Mouse (Mus musculus): Measurements from ENCODE around the gene Dda1. TPM values are rescaled to one million over a fixed set of nuclear protein-coding genes. Genes with fewer than 3 reads are reported as not detected.
A peak's percentile ranks its signal among the peaks of the same experiment; 100 is the strongest.
"Not testable (repeated sequence)": the region's sequence is repeated elsewhere in the genome, so short reads cannot be mapped to it uniquely, and the experiment has no call there.

The Dda1 gene
- total RNA-seq, 2 experiments from 2014 or later, result 26.8 to 31.1 TPM

DNA sequence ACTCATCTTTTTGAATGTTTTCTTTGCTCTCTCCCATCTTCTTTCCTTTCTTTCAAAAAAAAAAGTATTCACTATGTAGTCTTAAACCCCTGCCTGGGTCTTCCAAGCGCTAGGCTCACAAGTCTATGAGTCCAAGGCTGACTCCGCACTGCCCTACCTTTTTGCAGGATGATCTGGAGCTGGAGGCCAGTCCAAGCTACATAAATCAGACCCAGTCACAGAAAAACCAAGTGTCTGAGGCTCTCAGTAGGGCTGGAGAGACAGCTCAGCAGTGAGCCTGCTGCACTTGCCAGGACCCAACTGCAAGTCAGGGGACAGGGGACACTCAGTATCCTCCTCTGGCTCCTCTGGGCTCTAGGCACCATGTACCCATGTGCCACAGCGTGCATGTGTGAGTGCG is 35.4 kb downstream of the Dda1 start:
- no peak overlapping the region for H3K4me3 ChIP-seq
- no peak overlapping the region for H3K27ac ChIP-seq
- no peak for TF ChIP-seq CTCF (IDR thresholded peaks at IDR 0.05)
- intact Hi-C loops (cut with DNase I), result no loop called here
- DNase-seq, result no peak

- no peak for TF ChIP-seq CTCF (IDR thresholded peaks at IDR 0.05)
- intact Hi-C loops (cut with DNase I), result no loop called here
- Histone ChIP-seq H3K4me3 (no peak overlapping the region), H3K27ac (no peak overlapping the region)
- DNase-seq, result no peak
These were observed 36.3 kb downstream of the Dda1 start for GRCm38 (mm10) chr8:71505326-71505725.

GRCm38 (mm10) chr8:71505979-71506378 is 37.0 kb downstream of the Dda1 start:
- TF ChIP-seq CTCF (IDR thresholded peaks at IDR 0.05), result no peak
- Histone ChIP-seq H3K27ac (no peak overlapping the region), H3K4me3 (no peak overlapping the region)
- peak; percentile 75 for DNase-seq
- intact Hi-C loops (cut with DNase I), result no loop called here

- Histone ChIP-seq H3K4me3 (peak overlapping the region; percentile 78), H3K27ac (peak overlapping the region; percentile 80)
- TF ChIP-seq CTCF (IDR thresholded peaks at IDR 0.05), result no peak
- intact Hi-C loops (cut with DNase I), result no loop called here
- peak; percentile 93 for DNase-seq
These were observed 38.6 kb downstream of the Dda1 start for GRCm38 (mm10) chr8:71507589-71508104.

- no peak for TF ChIP-seq CTCF (IDR thresholded peaks at IDR 0.05)
- Histone ChIP-seq H3K4me3 (0 out of 2 replicates have a peak overlapping the region, but pooled peaks have one; percentile 5), H3K27ac (peak overlapping the region; percentile 48; the same call in 1 of the 2 replicates)
- no peak for DNase-seq
- intact Hi-C loops (cut with DNase I), result no loop called here
These were observed 40.3 kb downstream of the Dda1 start for GRCm38 (mm10) chr8:71509316-71509715.

DNA sequence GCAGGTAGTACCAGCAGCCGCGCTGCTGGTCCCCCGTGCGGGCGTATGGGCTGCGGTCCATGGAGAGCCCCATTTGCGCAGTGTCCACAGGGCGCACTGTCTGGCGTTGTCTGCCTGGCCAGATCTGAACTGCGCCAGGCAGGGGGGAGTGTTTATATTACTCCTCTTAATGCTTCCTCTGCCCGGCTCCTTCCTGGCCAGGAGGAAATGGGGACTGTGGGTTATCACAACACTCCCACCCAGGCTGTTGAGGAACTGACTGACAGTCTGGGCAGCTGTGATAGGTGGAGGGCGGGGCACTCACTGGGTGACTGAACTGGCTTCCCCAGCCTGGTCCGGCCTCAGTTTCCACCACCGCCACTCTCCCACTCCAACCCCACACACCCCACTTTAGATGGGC is 42.6 kb downstream of the Dda1 start, which contains the start of gene Plvap:
Gene Plvap, minus strand, starts transcription at position 109 of the 400 bp plus-strand sequence.
- peak within 1 kb of the TSS; percentile 27 for H3K4me3 ChIP-seq
- no peak within 1 kb of the TSS for H3K27ac ChIP-seq
- TF ChIP-seq CTCF (IDR thresholded peaks at IDR 0.05), result no peak
- no peak for DNase-seq
- intact Hi-C loops (cut with DNase I), result no loop called here

GRCm38 (mm10) chr8:71513018-71513754 is 44.2 kb downstream of the Dda1 start:
- H3K4me3 ChIP-seq, result no peak overlapping the region
- DNase-seq, result no peak
- no peak overlapping the region for H3K27ac ChIP-seq
- TF ChIP-seq CTCF (IDR thresholded peaks at IDR 0.05), result no peak; the same call in 1 of the 2 replicates
- intact Hi-C loops (cut with DNase I), result no loop called here

DNA sequence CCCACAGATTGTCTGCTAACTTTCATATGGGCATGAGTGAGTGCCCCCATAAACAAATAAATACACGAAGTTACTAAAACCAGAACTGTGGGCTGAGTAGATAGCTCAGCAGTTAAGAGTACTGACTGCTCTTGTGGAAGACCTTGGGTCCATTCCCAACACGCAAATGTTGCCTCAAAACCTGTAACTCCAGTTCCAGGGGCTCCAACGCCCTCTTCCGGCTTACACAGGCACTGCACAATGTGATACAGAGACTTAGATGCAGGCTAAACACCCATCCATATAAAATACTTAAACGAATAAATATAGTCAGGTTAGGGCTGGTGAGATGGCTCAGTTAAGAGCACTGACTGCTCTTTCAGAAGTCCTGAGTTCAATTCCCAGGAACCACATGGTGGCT is 46.0 kb downstream of the Dda1 start:
- peak; percentile 17; the same call in 1 of the 2 replicates for TF ChIP-seq CTCF (IDR thresholded peaks at IDR 0.05)
- intact Hi-C loops (cut with DNase I), result no loop called here
- H3K27ac ChIP-seq, result no peak overlapping the region
- no peak overlapping the region for H3K4me3 ChIP-seq
- DNase-seq, result no peak

DNA sequence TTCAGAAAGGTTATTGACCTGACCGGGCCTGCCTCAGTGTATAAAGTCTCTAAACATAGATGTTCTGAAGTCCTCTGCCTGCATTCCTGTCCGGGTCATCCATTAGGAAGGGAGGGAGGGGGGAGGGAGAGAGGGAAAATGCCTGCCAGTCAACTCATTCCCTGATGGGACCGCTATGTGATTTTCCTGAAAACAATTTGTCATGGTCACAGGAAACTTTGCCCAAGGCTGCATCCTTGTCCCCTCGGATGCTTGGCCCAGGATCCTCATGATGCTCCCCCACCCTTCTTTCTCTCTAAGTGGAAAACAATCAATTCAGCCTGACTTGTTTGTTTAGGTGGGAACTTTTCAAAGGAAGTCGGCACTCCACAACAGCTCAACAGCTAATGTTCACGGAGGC is 47.8 kb downstream of the Dda1 start:
- Histone ChIP-seq H3K4me3 (no peak overlapping the region), H3K27ac (no peak overlapping the region)
- intact Hi-C loops (cut with DNase I), result no loop called here
- TF ChIP-seq CTCF (IDR thresholded peaks at IDR 0.05), result no peak
- no peak for DNase-seq

DNA sequence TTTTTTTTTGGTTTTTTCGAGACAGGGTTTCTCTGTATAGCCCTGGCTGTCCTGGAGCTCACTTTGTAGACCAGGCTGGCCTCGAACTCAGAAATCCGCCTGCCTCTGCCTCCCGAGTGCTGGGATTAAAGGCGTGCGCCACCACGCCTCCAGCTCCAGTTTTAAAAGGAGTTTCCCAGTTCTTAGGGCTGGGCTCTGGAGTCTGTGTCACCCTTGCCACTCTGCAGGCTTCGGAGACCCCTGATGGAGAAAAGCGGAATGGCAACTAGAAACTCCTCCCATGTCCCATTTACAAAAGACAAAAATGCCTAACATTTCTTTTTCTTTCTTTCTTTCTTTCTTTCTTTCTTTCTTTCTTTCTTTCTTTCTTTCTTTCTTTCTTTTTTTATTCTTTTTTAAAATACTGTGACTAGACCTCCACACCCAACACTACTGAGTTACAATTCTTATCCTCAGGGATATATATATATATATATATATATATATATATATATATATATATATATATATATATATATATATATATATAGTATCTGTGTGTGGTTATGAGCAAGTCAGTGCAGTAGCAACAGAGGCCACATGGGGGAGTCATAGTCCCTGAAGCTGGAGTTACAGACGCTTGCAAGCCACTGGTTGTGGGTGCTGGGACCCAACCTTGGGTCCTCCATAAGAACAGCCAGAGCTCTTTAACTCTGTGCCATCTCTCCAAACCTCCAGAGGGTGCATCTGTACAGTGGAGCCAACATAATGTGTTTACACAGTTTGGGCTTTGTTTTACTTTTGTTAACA is 50.2 kb downstream of the Dda1 start:
- DNase-seq, result peak; percentile 68
- peak; percentile 64 for TF ChIP-seq CTCF (IDR thresholded peaks at IDR 0.05)
- H3K27ac ChIP-seq; intact Hi-C loops (cut with DNase I); H3K4me3 ChIP-seq: not testable (repeated sequence)

DNA sequence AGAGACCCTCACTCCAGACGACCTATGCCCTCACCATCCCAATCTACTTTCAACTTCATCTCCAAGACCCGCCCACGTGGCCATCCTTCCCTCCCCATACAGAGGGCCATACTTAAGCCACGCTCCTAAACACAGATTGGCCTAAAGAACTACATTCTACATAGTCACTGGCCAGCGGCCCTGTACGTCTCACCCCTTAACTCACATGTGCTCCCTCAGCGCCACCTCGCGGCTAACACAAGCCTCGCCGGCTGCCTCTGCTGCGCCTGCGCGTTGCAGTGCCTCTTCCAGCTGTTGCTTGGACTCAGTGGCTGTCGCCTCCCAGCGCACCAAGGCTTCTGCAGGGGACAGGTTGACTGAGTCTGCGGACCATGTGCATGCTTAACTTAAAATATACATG is 52.6 kb downstream of the Dda1 start:
- DNase-seq, result peak; percentile 96
- Histone ChIP-seq H3K4me3 (peak overlapping the region; percentile 40), H3K27ac (no peak overlapping the region)
- peak; percentile 99; the same call in 1 of the 2 replicates for TF ChIP-seq CTCF (IDR thresholded peaks at IDR 0.05)
- intact Hi-C loops (cut with DNase I), result loop anchor here (1.0 to 5.0 kb wide), 3 partner anchors 25 to 80 kb away; partner anchors contain the start of genes Ano8 and Gtpbp3

DNA sequence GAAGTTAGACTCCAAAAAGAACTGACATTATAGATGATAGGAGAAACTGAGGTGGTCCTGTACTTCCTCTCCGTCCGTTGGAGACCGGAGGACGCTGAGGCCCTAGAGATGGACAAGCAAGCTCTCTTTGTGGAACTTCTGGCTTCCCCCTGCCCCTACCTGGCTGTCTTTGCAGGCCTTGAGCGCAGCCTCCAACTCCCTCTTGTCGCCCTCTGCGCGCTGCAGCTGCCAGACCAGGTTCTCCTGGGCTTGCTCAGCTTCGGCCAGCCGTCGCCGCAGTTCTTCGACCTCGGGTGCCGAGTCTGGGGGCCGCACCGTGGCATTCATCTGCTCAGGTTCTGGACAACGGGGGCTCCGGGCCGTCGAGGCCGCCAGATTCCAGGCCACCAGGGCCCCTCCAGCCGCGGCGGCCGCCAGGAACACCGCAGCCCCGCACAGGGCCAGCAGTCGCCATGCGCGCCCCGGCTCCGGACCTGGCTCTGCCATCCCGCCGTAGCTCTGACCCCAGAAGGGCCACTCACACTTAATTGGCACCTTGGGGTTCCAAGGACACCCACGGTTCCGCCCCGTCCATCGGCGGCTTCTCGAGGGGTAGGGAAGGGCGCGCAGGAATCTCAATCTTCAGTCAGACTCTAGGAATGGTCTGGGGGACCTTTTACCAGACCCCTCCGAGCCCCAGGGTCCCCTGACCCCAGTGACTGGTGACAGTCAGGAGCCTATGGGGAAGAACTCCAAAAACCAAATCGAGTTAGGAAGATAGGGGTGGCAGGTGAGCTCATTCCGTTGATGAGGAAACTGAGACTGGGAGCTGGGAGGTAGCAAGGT is 56.4 kb downstream of the Dda1 start, which contains the start of gene Ccdc194:
Gene Ccdc194, minus strand, starts transcription at position 486 of the 825 bp plus-strand sequence.
- Histone ChIP-seq H3K27ac (peak within 1 kb of the TSS; percentile 66), H3K4me3 (no peak within 1 kb of the TSS)
- no peak for TF ChIP-seq CTCF (IDR thresholded peaks at IDR 0.05)
- no peak for DNase-seq
- intact Hi-C loops (cut with DNase I), result no loop called here

Other genes with a start within 250 kb of the Dda1 start
- 1 to 10 TPM; 6.1 to 9.3 TPM for gene Myo9b, start 196.5 kb upstream of the Dda1 start, total RNA-seq (2021)
- 1 to 10 TPM; 5.5 to 7.9 TPM for gene Haus8, start 196.3 kb upstream of the Dda1 start, total RNA-seq (2021)
- 100 to 1,000 TPM in 1 of 2 experiments, 10 to 100 TPM in 1; 79.7 to 104 TPM for gene Use1, start 102.4 kb upstream of the Dda1 start, total RNA-seq (2021)
- gene Ocel1, start 97.9 kb upstream of the Dda1 start, total RNA-seq (2021), result 1 to 10 TPM; 6.0 to 8.4 TPM
- gene Nr2f6, start 87.2 kb upstream of the Dda1 start, total RNA-seq (2021), result 10 to 100 TPM; 19.6 to 21.9 TPM
- 1 to 10 TPM; 6.4 to 9.3 TPM for gene Ushbp1, start 73.4 kb upstream of the Dda1 start, total RNA-seq (2021)
- gene Babam1, start 72.3 kb upstream of the Dda1 start, total RNA-seq (2021), result 10 to 100 TPM; 60.8 to 69.6 TPM
- not detected for gene Ankle1, start 63.2 kb upstream of the Dda1 start, total RNA-seq (2021)
- 10 to 100 TPM; 22.5 to 24.9 TPM for gene Abhd8, start 5.5 kb upstream of the Dda1 start, total RNA-seq (2021)
- 10 to 100 TPM; 59.1 to 84.3 TPM for gene Mrpl34, start 4.2 kb upstream of the Dda1 start, total RNA-seq (2021)
- 10 to 100 TPM; 16.0 to 17.0 TPM for gene Ano8, start 16.8 kb downstream of the Dda1 start, total RNA-seq (2021)
- 10 to 100 TPM; 10.1 to 10.7 TPM for gene Gtpbp3, start 18.9 kb downstream of the Dda1 start, total RNA-seq (2021)
- gene Plvap, start 42.6 kb downstream of the Dda1 start, total RNA-seq (2021), result 10 to 100 TPM in 1 of 2 experiments, 1 to 10 TPM in 1; 9.3 to 11.6 TPM
- not detected for gene Ccdc194, start 56.5 kb downstream of the Dda1 start, total RNA-seq (2021)
- 1 to 10 TPM; 4.3 to 8.3 TPM for gene Bst2, start 68.3 kb downstream of the Dda1 start, total RNA-seq (2021)
- 10 to 100 TPM; 21.5 to 27.7 TPM for gene Mvb12a, start 73.7 kb downstream of the Dda1 start, total RNA-seq (2021)
- not detected for gene Tmem221, start 89.7 kb downstream of the Dda1 start, total RNA-seq (2021)
- not detected for gene Nxnl1, start 97.4 kb downstream of the Dda1 start, total RNA-seq (2021)
- gene Slc27a1, start 99.7 kb downstream of the Dda1 start, total RNA-seq (2021), result 100 to 1,000 TPM in 1 of 2 experiments, 10 to 100 TPM in 1; 57.2 to 116 TPM
- gene Pgls, start 123.0 kb downstream of the Dda1 start, total RNA-seq (2021), result 10 to 100 TPM; 19.3 to 28.6 TPM
- gene Fam129c, start 128.4 kb downstream of the Dda1 start, total RNA-seq (2021), result 1 to 10 TPM in 1 of 2 experiments, under 1 TPM in 1; 0.79 to 1.4 TPM
- gene Colgalt1, start 141.8 kb downstream of the Dda1 start, total RNA-seq (2021), result 10 to 100 TPM; 39.6 to 44.3 TPM
- gene Unc13a, start 202.6 kb downstream of the Dda1 start, total RNA-seq (2021), result not detected
- 1 to 10 TPM; 2.1 to 2.5 TPM for gene Jak3, start 207.1 kb downstream of the Dda1 start, total RNA-seq (2021)
- gene Insl3, start 220.0 kb downstream of the Dda1 start, total RNA-seq (2021), result 1 to 10 TPM in 1 of 2 experiments, not detected in 1; 1.4 TPM
- gene B3gnt3, start 232.6 kb downstream of the Dda1 start, total RNA-seq (2021), result 1 to 10 TPM; 2.1 to 2.9 TPM

All from gastrocnemius, adult 2 months (tissue).